Mouse (Mus musculus) MEL (cell line): ENCODE results near the gene Olfr523. TPM values are rescaled to one million over a fixed set of nuclear protein-coding genes. Genes with fewer than 3 reads are reported as not detected.
A peak's percentile ranks its signal among the peaks of the same experiment; 100 is the strongest.

Experiments
- DNase-seq: peaks from one replicate; pipeline ENCODE4 v3.0.0; 2011; ENCODE audit warnings: low read depth, low spot score
- H3K27ac ChIP-seq: 2 replicates; pipeline ENCODE4 v1.5.1; 2012; ENCODE audit warnings: low read depth, mild to moderate bottlenecking, control low read depth, low read length, moderate library complexity; ENCODE audit not compliant: control insufficient read depth
- H3K27me3 ChIP-seq, 2 experiments: fragments of 150-350 bp in 1 of 2; sonication (generic) in 1 of 2; 2 replicates each; pipeline ENCODE4 v1.6.1; 2012; ENCODE audit warnings: low read length in 2 of 2, mild to moderate bottlenecking in 2 of 2, improper control_type of control experiment in 1 of 2, moderate library complexity in 1 of 2; ENCODE audit not compliant: insufficient read depth in 2 of 2, control insufficient read depth in 1 of 2
- H3K36me3 ChIP-seq, 2 experiments: 2 replicates each; pipeline ENCODE4 v1.6.1; 2012 to 2014; ENCODE audit warnings: low read length in 2 of 2, improper control_type of control experiment in 1 of 2, inconsistent platforms in 1 of 2, mild to moderate bottlenecking in 1 of 2; ENCODE audit not compliant: insufficient read depth in 2 of 2, control insufficient read depth in 1 of 2
- H3K4me1 ChIP-seq, 2 experiments: fragments of 150-350 bp in 1 of 2; sonication (generic) in 1 of 2; 2 replicates each; pipeline ENCODE4 v1.6.1; 2012; ENCODE audit warnings: low read length in 2 of 2, improper control_type of control experiment in 1 of 2, mild to moderate bottlenecking in 1 of 2; ENCODE audit not compliant: insufficient read depth in 2 of 2, control insufficient read depth in 1 of 2
- H3K4me3 ChIP-seq, 2 experiments: fragments of 150-350 bp in 1 of 2; sonication (generic) in 1 of 2; 2 replicates each; pipeline ENCODE4 v1.5.1; 2012; ENCODE audit warnings: low read depth in 2 of 2, low read length in 2 of 2, mild to moderate bottlenecking in 2 of 2, moderate library complexity in 2 of 2, control low read depth in 1 of 2, improper control_type of control experiment in 1 of 2; ENCODE audit not compliant: control insufficient read depth in 1 of 2, insufficient read depth in 1 of 2
- H3K79me2 ChIP-seq: 2 replicates; pipeline ENCODE4 v1.6.1; 2012; ENCODE audit warnings: mild to moderate bottlenecking, low read length, moderate library complexity; ENCODE audit not compliant: control insufficient read depth, poor library complexity, insufficient read depth
- H3K9ac ChIP-seq: 2 replicates; pipeline ENCODE4 v1.6.1; 2012; ENCODE audit warnings: low read depth, mild to moderate bottlenecking, control low read depth, low read length, moderate library complexity; ENCODE audit not compliant: control insufficient read depth, poor library complexity, severe bottlenecking
- H3K9me3 ChIP-seq: fragments of 150-350 bp; sonication (generic); replicated peaks from 2 replicates; pipeline ENCODE4 v1.6.1; 2012; ENCODE audit warnings: mild to moderate bottlenecking, low read length, improper control_type of control experiment, moderate library complexity; ENCODE audit not compliant: insufficient read depth
- CHD1 ChIP-seq: IDR thresholded peaks from 2 replicates; pipeline ENCODE4 v1.6.1; 2012; ENCODE audit warnings: low read depth, mild to moderate bottlenecking, inconsistent platforms, low read length, improper control_type of control experiment
- CTCF ChIP-seq, 3 experiments: IDR thresholded peaks in 2 of 3; conservative IDR thresholded peaks in 1 of 3; 2 replicates each; pipeline ENCODE4 v1.5.1; 2011 to 2012; ENCODE audit warnings: low read length in 3 of 3, low read depth in 2 of 3, mild to moderate bottlenecking in 2 of 3, improper control_type of control experiment in 1 of 3, inconsistent platforms in 1 of 3, mixed read lengths in 1 of 3, moderate library complexity in 1 of 3; ENCODE audit not compliant: control insufficient read depth in 1 of 3, insufficient read depth in 1 of 3, poor library complexity in 1 of 3, severe bottlenecking in 1 of 3
- EP300 ChIP-seq, 2 experiments: IDR thresholded peaks; 2 replicates each; pipeline ENCODE4 v1.6.1; 2011; ENCODE audit warnings: improper control_type of control experiment in 2 of 2, low read length in 2 of 2, low read depth in 1 of 2, mild to moderate bottlenecking in 1 of 2
- GATA1 ChIP-seq: IDR thresholded peaks from 2 replicates; pipeline ENCODE4 v1.6.1; 2011; ENCODE audit warnings: low read depth, low read length, improper control_type of control experiment
- MEF2A ChIP-seq: IDR thresholded peaks from 2 replicates; pipeline ENCODE4 v1.6.1; 2014; ENCODE audit warnings: low read depth, mild to moderate bottlenecking, inconsistent platforms, low read length, improper control_type of control experiment; ENCODE audit not compliant: poor library complexity, insufficient replicate concordance, severe bottlenecking; ENCODE audit errors: extremely low read depth
- MYB ChIP-seq: IDR thresholded peaks from 2 replicates; pipeline ENCODE4 v1.6.1; 2011; ENCODE audit warnings: mild to moderate bottlenecking, low read depth, low read length, improper control_type of control experiment
- RAD21 ChIP-seq: IDR thresholded peaks from 2 replicates; pipeline ENCODE4 v1.6.1; 2011; ENCODE audit warnings: mild to moderate bottlenecking, low read depth, low read length, improper control_type of control experiment
- SMC3 ChIP-seq: IDR thresholded peaks from 2 replicates; pipeline ENCODE4 v1.6.1; 2011; ENCODE audit warnings: low read depth, low read length, improper control_type of control experiment
- TAL1 ChIP-seq: IDR thresholded peaks from 2 replicates; pipeline ENCODE4 v1.6.1; 2012; ENCODE audit warnings: mild to moderate bottlenecking, inconsistent platforms, low read length, moderate library complexity, mixed read lengths
- TCF12 ChIP-seq: IDR thresholded peaks from 2 replicates; pipeline ENCODE4 v1.6.1; 2014; ENCODE audit warnings: low read depth, mild to moderate bottlenecking, inconsistent platforms, low read length, improper control_type of control experiment, moderate library complexity
- USF1 ChIP-seq: IDR thresholded peaks from 2 replicates; pipeline ENCODE4 v1.6.1; 2014; ENCODE audit warnings: low read depth, mild to moderate bottlenecking, inconsistent platforms, low read length, improper control_type of control experiment, moderate library complexity
- USF2 ChIP-seq, 2 experiments: IDR thresholded peaks; 2 replicates each; pipeline ENCODE4 v1.6.1; 2011 to 2012; ENCODE audit warnings: improper control_type of control experiment in 2 of 2, low read length in 2 of 2, borderline replicate concordance in 1 of 2, inconsistent platforms in 1 of 2, low read depth in 1 of 2, mild to moderate bottlenecking in 1 of 2; ENCODE audit not compliant: insufficient read depth in 1 of 2
- ZC3H11A ChIP-seq: IDR thresholded peaks from 2 replicates; pipeline ENCODE4 v1.6.1; 2012; ENCODE audit warnings: low read depth, mild to moderate bottlenecking, inconsistent platforms, low read length, improper control_type of control experiment
- ZNF384 ChIP-seq: IDR thresholded peaks from 2 replicates; pipeline ENCODE4 v1.6.1; 2012; ENCODE audit warnings: low read depth, mild to moderate bottlenecking, inconsistent platforms, low read length, improper control_type of control experiment
- polyA plus RNA-seq, 2 experiments: library from polyadenylated mRNA; stranded (reverse) in 1 of 2; unstranded in 1 of 2; fragments of >175 nt in 1 of 2; fragments of >200 nt in 1 of 2; gene quantifications; 2 replicates each; pipeline versions ENCODE4 v1.2.1 to v1.2.4; 2012; ENCODE audit warnings: low replicate concordance in 2 of 2, low read depth in 1 of 2; ENCODE audit not compliant: insufficient read length in 2 of 2, insufficient read depth in 1 of 2, missing spikeins in 1 of 2
- total RNA-seq: library from RNA; depleted of rRNA; stranded (reverse); fragments of 300-350 nt; gene quantifications from 2 replicates; pipeline ENCODE4 v1.2.3, GENCODE M21; 2012

Olfr523 gene
- total and polyA plus RNA-seq, 3 experiments: not detected

GRCm38 (mm10) chr7:140208153-140208552, 35.1 kb downstream of the Olfr523 start:
- TF ChIP-seq TCF12 (no peak), MYB (peak; percentile 56; the same call in 1 of the 2 replicates), CHD1 (no peak), GATA1 (peak; percentile 43), SMC3 (no peak), EP300 (IDR thresholded peaks at IDR 0.05; ENCODE audit: low read depth in 1 of 2, low read length in 2 of 2) (peak in 1 of 2 experiments; percentile 80; a peak in 2 of 4 replicates), TAL1 (peak; percentile 36; the same call in 1 of the 2 replicates)
- TF ChIP-seq, all 39 proteins: peak for 4
- Histone ChIP-seq H3K79me2 (no peaks in the 10 kb centered on the region), H3K9me3 (no peaks in the 10 kb centered on the region), H3K27ac (peak overlapping the region; percentile 53), H3K9ac (no peak overlapping the region), H3K27me3 (no peaks in the 10 kb centered on the region), H3K4me3 (no peak overlapping the region), H3K36me3 (peaks cover 0 to 19% of the 10 kb centered on the region in 2 experiments; a peak in 2 of 4 replicates), H3K4me1 (peaks cover 5 to 27% of the 10 kb centered on the region in 2 experiments)
- DNase-seq: peak; percentile 61

GRCm38 (mm10) chr7:140208677-140209076, 35.7 kb downstream of the Olfr523 start:
- Histone ChIP-seq H3K27me3 (no peaks in the 10 kb centered on the region), H3K4me3 (no peak overlapping the region), H3K79me2 (no peaks in the 10 kb centered on the region), H3K36me3 (peaks cover 0 to 19% of the 10 kb centered on the region in 2 experiments; a peak in 2 of 4 replicates), H3K27ac (peak overlapping the region; percentile 53), H3K9ac (no peak overlapping the region), H3K9me3 (no peaks in the 10 kb centered on the region), H3K4me1 (peaks cover 5 to 27% of the 10 kb centered on the region in 2 experiments)
- peak; percentile 82 for DNase-seq
- TF ChIP-seq ZC3H11A (no peak), USF1 (no peak), ZNF384 (peak; percentile 84), CTCF (IDR thresholded peaks at IDR 0.05 in 2 of 3, conservative IDR thresholded peaks at IDR 0.05 in 1 of 3; ENCODE audit: control insufficient read depth in 1 of 3, insufficient read depth in 1 of 3, low read depth in 2 of 3, low read length in 3 of 3, poor library complexity in 1 of 3, severe bottlenecking in 1 of 3) (no peak), USF2 (IDR thresholded peaks at IDR 0.05; ENCODE audit: borderline replicate concordance in 1 of 2, insufficient read depth in 1 of 2, low read depth in 1 of 2, low read length in 2 of 2) (no peak), RAD21 (no peak), MEF2A (no peak), GATA1 (peak; percentile 48), SMC3 (no peak), EP300 (IDR thresholded peaks at IDR 0.05; ENCODE audit: low read depth in 1 of 2, low read length in 2 of 2) (peak; percentile 33 to 65; a peak in 3 of 4 replicates)
